In genomic region chr4:95101684-95102083, GRCm38 (mm10) we compare ENCODE assay signal across 21 mouse cellular contexts.
"Had no signal": no experiment of that assay in that cellular context is flagged by ENCODE, and none has a peak within 500 bp of the region (broad histone marks: within the 10 kb centered on the region; RNA-seq: fewer than 3 reads in every experiment).

No protein-coding gene starts in this region.

- H3K27ac ChIP-seq: liver, embryonic 15.5 days; midbrain, embryonic 13.5 days; midbrain, embryonic 15.5 days; neural tube, embryonic 13.5 days; neural tube, embryonic 15.5 days; stomach, embryonic 15.5 days; stomach, postnatal 0 days had no signal

- H3K36me3 ChIP-seq: liver, embryonic 15.5 days; midbrain, embryonic 13.5 days; midbrain, embryonic 15.5 days; neural tube, embryonic 13.5 days; neural tube, embryonic 15.5 days; stomach, embryonic 15.5 days had no signal

- DNase-seq: lung, adult 18-20 months; lung, embryonic 14.5 days; lung, postnatal 10 days; lung, postnatal 4 days; retina, postnatal 1 day; right cerebral cortex, adult 18-20 months; right cerebral cortex, postnatal 25 days; right cerebral cortex, postnatal 4 days; spleen, adult 18-20 months; thymus, adult 2 months; thymus, postnatal 25 days; thymus, postnatal 4 days had no signal

- H3K9me3 ChIP-seq: liver, embryonic 15.5 days; midbrain, embryonic 13.5 days; midbrain, embryonic 15.5 days; neural tube, embryonic 15.5 days; stomach, embryonic 15.5 days had no signal

- ATAC-seq: midbrain, embryonic 13.5 days; midbrain, embryonic 15.5 days had no signal

- H3K4me2 ChIP-seq: liver, embryonic 15.5 days; lung, embryonic 14.5 days; midbrain, embryonic 11.5 days; midbrain, embryonic 13.5 days; midbrain, embryonic 15.5 days; neural tube, embryonic 13.5 days; neural tube, embryonic 15.5 days; stomach, embryonic 15.5 days had no signal

- H3K27me3 ChIP-seq: midbrain, embryonic 13.5 days; midbrain, embryonic 15.5 days; neural tube, embryonic 15.5 days; stomach, embryonic 15.5 days had no signal

- H3K4me3 ChIP-seq: liver, embryonic 15.5 days; megakaryocyte, embryonic 14.5 days; midbrain, embryonic 13.5 days; midbrain, embryonic 15.5 days; neural tube, embryonic 13.5 days; neural tube, embryonic 15.5 days; stomach, embryonic 15.5 days had no signal
